In genomic region chr3:98915659-98916058, GRCm38 (mm10) we compare ENCODE assay signal across 9 mouse cellular contexts. TPM values are rescaled to one million over a fixed set of nuclear protein-coding genes. Genes with fewer than 3 reads are reported as not detected.
DNase-seq lines count a peak whose midpoint lies in the region; ATAC-seq and TF ChIP-seq lines count a peak whose summit lies in the region.
"Had no signal": no experiment of that assay in that cellular context is flagged by ENCODE, and none has a peak within 500 bp of the region (broad histone marks: within the 10 kb centered on the region; RNA-seq: fewer than 3 reads in every experiment).

No protein-coding gene starts in this region.

- H3K4me2 ChIP-seq in forebrain, postnatal 0 days (ENCODE audit: low read depth): no peak overlapping the region
- H3K4me2 ChIP-seq: limb, embryonic 15.5 days had no signal

- no peaks in the 10 kb centered on the region for H3K4me1 ChIP-seq in forebrain, postnatal 0 days (ENCODE audit: insufficient read depth)
- H3K4me1 ChIP-seq: limb, embryonic 15.5 days had no signal

- H3K9ac ChIP-seq in forebrain, postnatal 0 days: no peak overlapping the region
- H3K9ac ChIP-seq: limb, embryonic 15.5 days had no signal

- H3K9me3 ChIP-seq in forebrain, postnatal 0 days (ENCODE audit: low read length): no peaks in the 10 kb centered on the region
- H3K9me3 ChIP-seq: limb, embryonic 15.5 days had no signal

- peak; percentile 69 to 84 for DNase-seq in adrenal gland, adult (ENCODE audit: inconsistent age in 2 of 2, low spot score in 1 of 2)
- no peak for DNase-seq in adrenal gland, adult 8-10 months
- peak; percentile 3 for DNase-seq in A20 (ENCODE audit: low read depth, low spot score)
- peak; percentile 18 for DNase-seq in c-Kit-positive CD71-negative TER-119-negative erythroid progenitor cells, embryonic 14.5 days (ENCODE audit: low read depth)
- DNase-seq in forebrain, postnatal 0 days: peak; percentile 81
- peak; percentile 52 to 56 for DNase-seq in layer of hippocampus, adult 18-20 months (ENCODE audit: low spot score in 2 of 2)
- peak; percentile 1 for DNase-seq in lung, postnatal 25 days (ENCODE audit: low spot score)
- DNase-seq in testis, postnatal 10 days (ENCODE audit: low spot score): peak; percentile 86

- H3K4me3 ChIP-seq in forebrain, postnatal 0 days (ENCODE audit: low read depth, low read length): no peak overlapping the region
- H3K4me3 ChIP-seq: limb, embryonic 15.5 days had no signal

- WGBS in forebrain, postnatal 0 days: 7% methylated on average over 4 of the region's 4 CpGs

- ATAC-seq in forebrain, postnatal 0 days: peak; percentile 96

- TF ChIP-seq CTCF in forebrain, postnatal 0 days (IDR thresholded peaks at IDR 0.05; ENCODE audit: low read depth): peak; percentile 76

- no peaks in the 10 kb centered on the region for H3K36me3 ChIP-seq in forebrain, postnatal 0 days (ENCODE audit: insufficient read depth)
- H3K36me3 ChIP-seq: limb, embryonic 15.5 days had no signal

- H3K27me3 ChIP-seq in forebrain, postnatal 0 days (ENCODE audit: insufficient read depth, low read length): no peaks in the 10 kb centered on the region
- H3K27me3 ChIP-seq: limb, embryonic 15.5 days had no signal

- no peak overlapping the region for H3K27ac ChIP-seq in forebrain, postnatal 0 days (ENCODE audit: low read depth, low read length)
- H3K27ac ChIP-seq: limb, embryonic 15.5 days had no signal

RNA-seq across cellular contexts. Expression of gene Hao2, which starts 22.6 kb away (rescaled TPM):
- 100 to 1,000 TPM; 231 to 398 (median 393) TPM for total RNA-seq in adrenal gland, adult 8-10 months (2022)
- total RNA-seq in forebrain, postnatal 0 days (2014; rRNA removed): not detected in 2 replicates
- not detected in 2 replicates for polyA plus RNA-seq in forebrain, postnatal 0 days (2015; fragmentation: Nextera tagmentation; extraction: Ambion mirVana)
- not detected for total RNA-seq in layer of hippocampus, adult 18-20 months (2021)
- polyA plus RNA-seq: limb, embryonic 15.5 days had no signal

RNA-seq across cellular contexts. Expression of gene Hsd3b1, which starts 56.1 kb away (rescaled TPM):
- total RNA-seq in adrenal gland, adult 8-10 months (2022): over 10,000 TPM; 14,159 to 21,140 (median 16,040) TPM
- not detected in 2 replicates for total RNA-seq in forebrain, postnatal 0 days (2014; rRNA removed)
- not detected in 2 replicates for polyA plus RNA-seq in forebrain, postnatal 0 days (2015; fragmentation: Nextera tagmentation; extraction: Ambion mirVana)
- not detected for total RNA-seq in layer of hippocampus, adult 18-20 months (2021)
- polyA plus RNA-seq: limb, embryonic 15.5 days had no signal

Comparison
In these comparisons a context has a peak if more than half of its experiments do, and no peak if none do; other contexts are left out.
1. RNA of gene Hao2, which starts 22.6 kb away (total RNA-seq): 231 to 398 TPM in adrenal gland, adult 8-10 months; not detected in forebrain, postnatal 0 days and not detected in layer of hippocampus, adult 18-20 months; every median in the first group is over 100 times any median in the second.
2. RNA of gene Hsd3b1, which starts 56.1 kb away (total RNA-seq): 14,159 to 21,140 TPM in adrenal gland, adult 8-10 months; not detected in forebrain, postnatal 0 days and not detected in layer of hippocampus, adult 18-20 months; every median in the first group is over 1,000 times any median in the second.